Mouse (Mus musculus): ENCODE data around the gene Atg2a. TPM values are rescaled to one million over a fixed set of nuclear protein-coding genes. Genes with fewer than 3 reads are reported as not detected.

The Atg2a gene
- polyA plus RNA-seq, 1 experiment from 2014 or later: 4.8 TPM

DNA sequence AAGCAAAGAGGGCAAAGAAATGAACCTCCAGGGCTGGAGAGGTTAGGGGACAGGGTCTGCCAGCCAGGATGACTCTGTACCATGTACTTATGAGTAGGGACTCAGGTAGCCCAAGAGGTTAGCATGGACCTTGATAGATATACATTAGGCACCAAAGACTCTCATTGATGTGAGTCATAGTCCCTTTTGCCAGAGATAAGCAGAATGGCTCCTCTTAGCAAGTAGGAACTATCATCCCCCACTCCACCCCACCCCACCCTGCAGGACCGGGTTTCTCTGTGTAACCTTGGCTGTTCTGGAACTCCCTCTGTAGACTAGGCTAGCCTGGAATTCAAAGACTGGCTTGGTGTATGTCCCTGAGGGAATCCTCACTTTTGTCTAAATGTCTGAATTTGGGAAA lies 1.3 kb upstream of the Atg2a start:
- WGBS: 39% methylated on average over 1 of the region's 1 CpGs
- Histone ChIP-seq H3K9ac (ENCODE audit: low read length) (no peak overlapping the region), H3K36me3 (ENCODE audit: control insufficient read depth, insufficient read depth, low read length) (peaks cover 3% of the 10 kb centered on the region; the same call in 1 of the 2 replicates), H3K4me1 (replicated peaks; ENCODE audit: control insufficient read depth, insufficient read depth) (peaks cover 3% of the 10 kb centered on the region; the same call in 1 of the 2 replicates), H3K4me3 (ENCODE audit: low read depth, low read length) (no peak overlapping the region), H3K9me3 (ENCODE audit: control insufficient read depth, low read length) (no peaks in the 10 kb centered on the region), H3K4me2 (replicated peaks; ENCODE audit: low read depth) (no peak overlapping the region), H3K27me3 (ENCODE audit: control insufficient read depth, insufficient read depth, low read length) (no peaks in the 10 kb centered on the region), H3K27ac (replicated peaks) (0 out of 2 replicates have a peak overlapping the region, but pooled peaks have one; percentile 18)
- TF ChIP-seq CTCF (IDR thresholded peaks at IDR 0.05; ENCODE audit: low read depth) (no peak), EP300 (optimal IDR thresholded peaks at IDR 0.05) (no peak)
- no peak for ATAC-seq (ENCODE audit: low FRiP score, low TSS enrichment)
- DNase-seq (ENCODE audit: low spot score): no peak

GRCm38 (mm10) chr19:6240725-6241124 lies 743 bp upstream of the Atg2a start:
- 28% methylated on average over 5 of the region's 5 CpGs for WGBS
- no peak for TF ChIP-seq EP300 (optimal IDR thresholded peaks at IDR 0.05)
- no peak for TF ChIP-seq CTCF (IDR thresholded peaks at IDR 0.05; ENCODE audit: low read depth)
- Histone ChIP-seq H3K36me3 (ENCODE audit: control insufficient read depth, insufficient read depth, low read length) (peaks cover 3% of the 10 kb centered on the region; the same call in 1 of the 2 replicates), H3K27ac (replicated peaks) (no peak overlapping the region), H3K4me2 (replicated peaks; ENCODE audit: low read depth) (0 out of 2 replicates have a peak overlapping the region, but pooled peaks have one; percentile 1), H3K9ac (ENCODE audit: low read length) (no peak overlapping the region), H3K9me3 (ENCODE audit: control insufficient read depth, low read length) (no peaks in the 10 kb centered on the region), H3K4me1 (replicated peaks; ENCODE audit: control insufficient read depth, insufficient read depth) (peaks cover 3% of the 10 kb centered on the region; the same call in 1 of the 2 replicates), H3K27me3 (ENCODE audit: control insufficient read depth, insufficient read depth, low read length) (no peaks in the 10 kb centered on the region), H3K4me3 (ENCODE audit: low read depth, low read length) (no peak overlapping the region)
- ATAC-seq (ENCODE audit: low FRiP score, low TSS enrichment) (no peak), DNase-seq (ENCODE audit: low spot score) (no peak)

DNA sequence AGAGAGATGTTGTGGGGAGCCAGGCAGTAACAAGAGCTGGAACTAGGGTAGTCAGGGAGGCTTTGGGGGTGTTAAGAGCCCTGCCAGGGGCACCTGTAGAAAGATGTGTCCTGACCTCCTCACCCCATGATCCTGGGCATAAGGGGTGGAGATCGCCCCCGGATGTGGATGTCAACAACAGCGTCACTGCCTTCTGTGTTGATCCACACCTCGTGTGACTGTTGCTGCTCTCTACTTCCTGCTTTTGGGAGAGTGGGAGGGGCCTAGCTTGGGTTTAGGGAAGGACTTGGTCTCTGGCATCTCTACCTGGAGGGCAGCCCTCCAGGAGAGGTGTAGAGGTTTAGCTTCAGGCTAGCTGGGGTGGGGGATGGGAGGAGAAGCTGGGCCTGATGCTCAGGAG lies 813 bp downstream of the Atg2a start:
- peak overlapping the region; percentile 85 for H3K4me3 ChIP-seq (ENCODE audit: low read depth, low read length)
- WGBS: 0% methylated on average over 4 of the region's 4 CpGs
- no peaks in the 10 kb centered on the region for H3K9me3 ChIP-seq (ENCODE audit: control insufficient read depth, low read length)
- DNase-seq (ENCODE audit: low spot score): peak; percentile 78
- peaks cover 13% of the 10 kb centered on the region; the same call in 1 of the 2 replicates for H3K36me3 ChIP-seq (ENCODE audit: control insufficient read depth, insufficient read depth, low read length)
- H3K9ac ChIP-seq (ENCODE audit: low read length): peak overlapping the region; percentile 94
- H3K27ac ChIP-seq (replicated peaks): peak overlapping the region; percentile 93
- no peaks in the 10 kb centered on the region; the same call in 1 of the 2 replicates for H3K4me1 ChIP-seq (replicated peaks; ENCODE audit: control insufficient read depth, insufficient read depth)
- peak overlapping the region; percentile 90 for H3K4me2 ChIP-seq (replicated peaks; ENCODE audit: low read depth)
- TF ChIP-seq EP300 (optimal IDR thresholded peaks at IDR 0.05): no peak
- no peaks in the 10 kb centered on the region for H3K27me3 ChIP-seq (ENCODE audit: control insufficient read depth, insufficient read depth, low read length)
- ATAC-seq (ENCODE audit: low FRiP score, low TSS enrichment): peak; percentile 56

- H3K27ac ChIP-seq (replicated peaks): peak overlapping the region; percentile 93; the same call in 1 of the 2 replicates
- H3K4me3 ChIP-seq (ENCODE audit: low read depth, low read length): no peak overlapping the region
- no peaks in the 10 kb centered on the region; the same call in 1 of the 2 replicates for H3K4me1 ChIP-seq (replicated peaks; ENCODE audit: control insufficient read depth, insufficient read depth)
- H3K9ac ChIP-seq (ENCODE audit: low read length): no peak overlapping the region
- DNase-seq (ENCODE audit: low spot score): peak; percentile 58
- ATAC-seq (ENCODE audit: low FRiP score, low TSS enrichment): peak; percentile 43
- peaks cover 20% of the 10 kb centered on the region; the same call in 1 of the 2 replicates for H3K36me3 ChIP-seq (ENCODE audit: control insufficient read depth, insufficient read depth, low read length)
- TF ChIP-seq CTCF (IDR thresholded peaks at IDR 0.05; ENCODE audit: low read depth) (no peak), EP300 (optimal IDR thresholded peaks at IDR 0.05) (no peak)
- H3K9me3 ChIP-seq (ENCODE audit: control insufficient read depth, low read length): no peaks in the 10 kb centered on the region
- no peak overlapping the region for H3K4me2 ChIP-seq (replicated peaks; ENCODE audit: low read depth)
- H3K27me3 ChIP-seq (ENCODE audit: control insufficient read depth, insufficient read depth, low read length): no peaks in the 10 kb centered on the region
- WGBS: 52% methylated on average over 5 of the region's 5 CpGs
Observed at GRCm38 (mm10) chr19:6243226-6243625, 1.8 kb downstream of the Atg2a start.

GRCm38 (mm10) chr19:6245806-6246205 lies 4.3 kb downstream of the Atg2a start:
- Histone ChIP-seq H3K27ac (replicated peaks) (no peak overlapping the region), H3K9me3 (ENCODE audit: control insufficient read depth, low read length) (no peaks in the 10 kb centered on the region), H3K27me3 (ENCODE audit: control insufficient read depth, insufficient read depth, low read length) (no peaks in the 10 kb centered on the region), H3K4me2 (replicated peaks; ENCODE audit: low read depth) (no peak overlapping the region), H3K4me1 (replicated peaks; ENCODE audit: control insufficient read depth, insufficient read depth) (no peaks in the 10 kb centered on the region; the same call in 1 of the 2 replicates), H3K4me3 (ENCODE audit: low read depth, low read length) (no peak overlapping the region), H3K36me3 (ENCODE audit: control insufficient read depth, insufficient read depth, low read length) (peaks cover 34% of the 10 kb centered on the region), H3K9ac (ENCODE audit: low read length) (no peak overlapping the region)
- DNase-seq (ENCODE audit: low spot score) (no peak), ATAC-seq (ENCODE audit: low FRiP score, low TSS enrichment) (no peak)
- 23% methylated on average over 1 of the region's 1 CpGs for WGBS
- TF ChIP-seq CTCF (IDR thresholded peaks at IDR 0.05; ENCODE audit: low read depth) (peak; percentile 5; the same call in 1 of the 2 replicates), EP300 (optimal IDR thresholded peaks at IDR 0.05) (no peak)

DNA sequence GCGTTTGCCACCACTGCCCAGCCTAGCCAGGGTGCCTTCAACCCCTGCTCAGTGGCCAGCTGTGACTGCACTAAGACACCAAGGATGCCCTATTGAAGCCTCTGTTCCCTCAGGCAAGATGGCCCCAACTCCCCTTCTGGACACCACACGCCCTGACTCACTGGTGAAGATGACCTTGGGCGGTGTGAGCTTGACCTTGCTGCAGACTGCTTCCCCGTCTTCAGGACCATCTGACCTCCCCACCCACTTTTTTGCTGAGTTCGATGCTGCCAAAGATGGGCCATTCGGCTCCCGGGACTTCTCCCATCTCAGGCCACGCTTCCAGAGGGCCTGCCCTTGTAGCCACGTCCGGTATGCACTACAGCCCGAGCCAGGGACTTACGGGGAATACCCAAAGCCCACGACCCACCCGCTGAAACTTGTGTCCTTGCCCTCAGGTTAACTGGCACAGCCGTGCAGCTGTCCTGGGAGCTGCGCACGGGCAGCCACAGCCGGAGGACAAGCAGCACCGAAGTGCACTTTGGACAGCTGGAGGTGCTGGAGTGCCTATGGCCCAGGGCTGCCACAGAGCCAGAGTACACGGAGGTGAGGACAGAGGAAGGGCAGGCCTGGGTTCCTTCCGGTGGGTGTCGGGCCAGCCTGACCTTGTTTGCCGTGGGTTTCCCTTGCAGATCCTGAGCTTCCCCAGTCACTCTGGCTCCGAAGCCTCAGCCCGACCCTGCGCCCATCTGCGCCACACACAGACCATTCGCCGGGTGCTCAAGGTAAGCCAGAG lies 6.2 kb downstream of the Atg2a start:
- no peak for TF ChIP-seq CTCF (IDR thresholded peaks at IDR 0.05; ENCODE audit: low read depth)
- TF ChIP-seq EP300 (optimal IDR thresholded peaks at IDR 0.05): no peak
- Histone ChIP-seq H3K9ac (ENCODE audit: low read length) (no peak overlapping the region), H3K4me1 (replicated peaks; ENCODE audit: control insufficient read depth, insufficient read depth) (no peaks in the 10 kb centered on the region), H3K9me3 (ENCODE audit: control insufficient read depth, low read length) (no peaks in the 10 kb centered on the region), H3K4me3 (ENCODE audit: low read depth, low read length) (no peak overlapping the region), H3K27ac (replicated peaks) (no peak overlapping the region), H3K4me2 (replicated peaks; ENCODE audit: low read depth) (no peak overlapping the region), H3K27me3 (ENCODE audit: control insufficient read depth, insufficient read depth, low read length) (no peaks in the 10 kb centered on the region), H3K36me3 (ENCODE audit: control insufficient read depth, insufficient read depth, low read length) (peaks cover 44% of the 10 kb centered on the region)
- DNase-seq (ENCODE audit: low spot score) (no peak), ATAC-seq (ENCODE audit: low FRiP score, low TSS enrichment) (no peak)
- 94% methylated on average over 29 of the region's 29 CpGs for WGBS

Measured in stomach, postnatal 0 days (tissue).